Mouse (Mus musculus) T-helper 17 cell (primary cell): ENCODE measurements around the gene Pqlc3.

ENCODE experiments used
- in situ Hi-C, 2 experiments: fragments of 300-600 bp; cut with MboI, MseI; formaldehyde crosslinking; loops; 1 replicate in 1 of 2; 2 replicates in 1 of 2; pipeline ENCODE4 v1.15.1; 2025; ENCODE audit warnings: high pct_unique_total_duplicates in 2 of 2

The Pqlc3 gene

DNA sequence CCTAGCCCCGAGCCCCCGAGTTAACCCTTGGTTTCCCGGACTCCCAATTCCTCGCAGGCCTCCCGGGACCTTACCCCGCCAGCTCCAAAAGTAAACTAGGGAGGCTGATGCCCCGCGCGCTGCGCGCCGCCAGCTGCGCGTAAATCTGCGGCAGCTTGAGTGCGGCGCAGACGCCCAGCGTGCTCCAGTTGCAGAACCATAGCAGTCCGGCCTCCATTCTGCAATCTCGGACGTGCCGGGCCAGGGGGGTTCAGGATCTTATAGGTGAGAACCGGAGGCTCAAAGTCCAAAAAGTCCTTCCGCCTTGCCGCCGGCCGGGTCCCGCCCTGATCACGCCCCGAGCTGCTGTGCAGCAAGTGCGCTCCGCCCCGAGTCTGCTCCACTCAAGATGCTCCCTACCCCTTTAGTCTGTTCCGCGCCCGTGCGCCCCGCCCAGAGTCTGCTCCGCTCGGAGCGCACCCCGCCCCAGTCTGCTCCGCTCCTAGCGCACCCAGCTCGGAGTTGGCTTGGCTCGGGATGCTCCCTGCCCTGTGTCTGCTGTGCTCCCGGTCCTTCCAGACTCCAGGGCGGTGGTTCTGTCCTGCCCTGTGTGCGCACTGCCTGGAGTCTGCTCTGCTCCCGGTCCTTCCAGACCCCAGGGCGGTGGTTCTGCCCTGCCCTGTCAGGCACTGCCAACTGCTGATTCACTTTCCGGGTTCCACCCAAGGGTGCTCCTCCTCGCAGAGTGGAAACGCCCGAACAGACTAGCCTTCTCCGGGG, at the start of gene Pqlc3:
Pqlc3 (minus strand) TSS at position 670 of the 759 bp plus-strand sequence.
- in situ Hi-C loops, result loop anchor here (5.0 to 25.0 kb wide), 3 partner anchors 185 to 413 kb away; partner anchors contain the start of gene E2f6 (in 2 of the 2)

- in situ Hi-C loops, result loop anchor here (10.0 to 25.0 kb wide), 3 partner anchors 163 to 1545 kb away; no protein-coding TSS in a partner anchor
Observed at GRCm38 (mm10) chr12:17049796-17050195, 49.6 kb upstream of the Pqlc3 start.

DNA sequence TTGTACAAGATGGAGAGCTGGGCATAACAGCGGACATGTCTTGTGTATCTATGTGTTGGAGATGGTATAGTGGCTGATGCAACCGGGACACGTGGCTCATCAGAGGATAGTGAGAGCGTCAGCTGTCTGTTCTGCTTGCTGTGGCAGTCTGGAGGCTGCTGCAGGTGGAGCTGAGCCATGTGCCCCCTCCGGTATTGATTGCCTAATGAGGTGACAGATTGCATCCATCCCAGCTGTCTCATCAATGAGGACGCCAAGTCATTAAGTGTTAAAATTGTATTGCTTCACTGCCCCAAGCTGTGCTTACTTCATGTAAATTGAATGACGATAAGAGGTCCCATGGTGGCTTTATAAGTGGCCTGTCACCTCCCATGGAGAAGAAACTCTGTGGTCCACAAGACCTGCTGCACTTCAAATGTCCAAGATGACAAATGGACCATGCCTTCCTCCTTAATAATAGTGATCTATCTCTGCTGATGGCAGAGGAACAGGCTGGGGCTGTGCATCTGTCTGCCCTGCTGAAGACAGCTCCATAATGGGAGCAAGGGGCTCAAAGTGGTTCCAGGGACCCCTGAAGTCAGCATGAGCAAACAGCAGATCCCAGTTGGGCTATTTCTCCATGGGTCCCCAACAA, 48.9 kb upstream of the Pqlc3 start:
- in situ Hi-C loops, result loop anchor here (25.0 kb wide), 1 partner anchor 163 kb away; no protein-coding TSS in a partner anchor

GRCm38 (mm10) chr12:17043311-17043710, 43.1 kb upstream of the Pqlc3 start:
- in situ Hi-C loops, result loop anchor here (25.0 kb wide), 1 partner anchor 169 kb away; no protein-coding TSS in a partner anchor

DNA sequence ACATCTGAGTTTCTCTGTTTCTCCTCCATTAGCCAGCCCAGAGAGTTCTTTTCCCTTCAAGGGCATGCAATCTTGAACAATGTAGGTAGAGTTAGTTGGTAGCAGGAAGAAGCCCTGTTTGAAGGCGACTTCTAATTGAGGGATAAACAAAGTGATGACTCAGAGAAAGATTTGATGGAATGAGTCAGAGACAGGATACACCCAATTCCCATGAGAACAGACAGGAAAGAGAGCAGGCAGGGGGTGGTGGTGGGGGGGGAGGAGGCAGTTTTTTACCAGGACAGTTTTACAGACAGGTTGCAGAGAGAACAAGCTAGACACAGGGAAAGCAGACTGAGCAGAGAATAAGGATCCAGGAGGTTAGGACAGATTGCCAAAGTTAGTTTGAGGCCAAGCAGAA, 40.4 kb upstream of the Pqlc3 start:
- in situ Hi-C loops, result loop anchor here (25.0 kb wide), 1 partner anchor 172 kb away; no protein-coding TSS in a partner anchor

DNA sequence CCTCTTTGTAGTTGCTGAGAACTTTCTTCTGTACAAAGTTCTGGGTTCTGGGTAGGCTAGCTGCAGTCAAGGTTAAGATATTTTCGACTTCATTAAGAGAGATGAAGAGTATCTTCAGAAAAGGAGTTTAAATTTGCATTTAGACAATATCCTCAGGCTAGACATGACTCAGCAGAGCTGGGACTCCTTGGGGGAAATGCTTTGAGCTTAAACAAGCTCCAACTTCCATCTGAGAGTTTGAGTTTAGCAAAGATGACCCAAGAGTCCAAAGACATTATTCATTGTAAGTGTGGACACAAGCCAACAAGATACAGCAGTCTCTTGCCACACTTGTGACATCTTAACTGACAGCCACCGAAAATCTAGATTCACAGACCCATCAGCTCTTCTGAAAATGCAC, 39.2 kb upstream of the Pqlc3 start:
- in situ Hi-C loops, result loop anchor here (25.0 kb wide), 1 partner anchor 173 kb away; no protein-coding TSS in a partner anchor

GRCm38 (mm10) chr12:17038246-17038645, 38.0 kb upstream of the Pqlc3 start:
- in situ Hi-C loops, result loop anchor here (25.0 kb wide), 1 partner anchor 174 kb away; no protein-coding TSS in a partner anchor

GRCm38 (mm10) chr12:17037053-17037610, 36.9 kb upstream of the Pqlc3 start:
- in situ Hi-C loops, result loop anchor here (25.0 kb wide), 1 partner anchor 175 kb away; no protein-coding TSS in a partner anchor

DNA sequence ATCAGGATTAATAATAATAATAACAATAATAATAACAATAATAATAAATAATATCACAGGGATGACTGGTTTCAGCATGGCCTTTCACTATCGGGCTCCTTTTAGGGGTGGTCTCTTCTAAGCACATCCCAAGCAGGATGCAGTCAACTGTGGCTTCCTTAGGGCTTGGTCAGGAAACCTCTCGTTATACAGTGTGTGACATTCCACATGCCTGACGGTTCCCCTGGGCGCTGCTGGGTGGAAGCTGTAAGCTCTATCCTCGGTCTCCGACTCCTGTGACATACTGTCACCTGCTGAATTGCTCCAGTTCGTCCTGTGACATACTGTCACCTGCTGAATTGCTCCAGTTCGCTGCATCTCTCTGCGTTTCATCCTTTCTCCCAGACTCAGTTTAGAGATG, 36.3 kb upstream of the Pqlc3 start:
- in situ Hi-C loops, result loop anchor here (25.0 kb wide), 1 partner anchor 176 kb away; no protein-coding TSS in a partner anchor

- in situ Hi-C loops, result loop anchor here (25.0 kb wide), 1 partner anchor 177 kb away; no protein-coding TSS in a partner anchor
Observed at GRCm38 (mm10) chr12:17035128-17035527, 34.9 kb upstream of the Pqlc3 start.

- in situ Hi-C loops, result loop anchor here (5.0 to 25.0 kb wide), 2 partner anchors 178 to 218 kb away; no protein-coding TSS in a partner anchor
Observed at GRCm38 (mm10) chr12:17034671-17035070, 34.5 kb upstream of the Pqlc3 start.

- in situ Hi-C loops, result loop anchor here (5.0 to 25.0 kb wide), 2 partner anchors 179 to 219 kb away; no protein-coding TSS in a partner anchor
Observed at GRCm38 (mm10) chr12:17033464-17033841, 33.2 kb upstream of the Pqlc3 start.

GRCm38 (mm10) chr12:17032694-17033463, 32.7 kb upstream of the Pqlc3 start:
- in situ Hi-C loops, result loop anchor here (5.0 to 25.0 kb wide), 2 partner anchors 179 to 219 kb away; no protein-coding TSS in a partner anchor

- in situ Hi-C loops, result loop anchor here (25.0 kb wide), 2 partner anchors 188 to 437 kb away; no protein-coding TSS in a partner anchor
Observed at GRCm38 (mm10) chr12:17024554-17025110, 24.4 kb upstream of the Pqlc3 start.

DNA sequence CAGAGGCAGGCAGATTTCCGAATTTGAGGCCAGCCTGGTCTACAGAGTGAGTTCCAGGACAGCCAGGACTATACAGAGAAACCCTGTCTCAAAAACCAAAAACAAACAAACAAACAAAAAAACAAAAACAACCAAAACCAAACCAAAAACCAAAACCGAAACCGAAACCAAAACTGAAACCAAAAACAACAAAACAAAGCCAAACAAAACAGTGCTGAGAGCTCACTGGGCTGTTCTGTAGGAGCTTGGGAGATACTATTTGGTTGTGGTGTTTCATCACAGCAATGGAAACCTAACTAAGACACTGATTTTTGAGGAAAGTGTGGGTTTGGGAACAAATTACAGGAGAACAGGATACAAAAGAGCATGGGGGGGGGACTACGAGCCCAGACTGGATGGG, 21.9 kb upstream of the Pqlc3 start:
- in situ Hi-C loops, result loop anchor here in 1 of 2 experiments (25.0 kb wide), 1 partner anchor 435 kb away; no protein-coding TSS in a partner anchor

DNA sequence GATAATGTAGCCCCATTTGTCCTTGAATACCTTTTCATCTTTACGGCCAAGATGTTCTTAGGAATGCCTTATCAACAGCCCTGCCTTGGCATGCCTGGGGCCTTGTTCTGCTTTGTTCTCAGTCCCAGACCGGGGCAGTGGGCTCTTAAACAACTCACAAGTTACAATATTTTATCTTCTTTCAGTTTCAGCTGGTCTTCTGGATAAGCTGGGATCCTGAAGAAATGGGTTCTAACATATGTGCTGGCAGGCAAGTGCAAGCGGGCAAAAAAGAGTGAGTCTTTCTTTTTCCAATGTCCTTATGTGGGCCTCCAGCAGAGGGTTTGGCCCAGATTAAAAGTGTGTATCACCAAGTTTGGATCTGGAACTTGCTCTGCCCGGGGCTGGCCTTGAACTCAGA, 20.9 kb upstream of the Pqlc3 start:
- in situ Hi-C loops, result loop anchor here in 1 of 2 experiments (25.0 kb wide), 1 partner anchor 434 kb away; no protein-coding TSS in a partner anchor

DNA sequence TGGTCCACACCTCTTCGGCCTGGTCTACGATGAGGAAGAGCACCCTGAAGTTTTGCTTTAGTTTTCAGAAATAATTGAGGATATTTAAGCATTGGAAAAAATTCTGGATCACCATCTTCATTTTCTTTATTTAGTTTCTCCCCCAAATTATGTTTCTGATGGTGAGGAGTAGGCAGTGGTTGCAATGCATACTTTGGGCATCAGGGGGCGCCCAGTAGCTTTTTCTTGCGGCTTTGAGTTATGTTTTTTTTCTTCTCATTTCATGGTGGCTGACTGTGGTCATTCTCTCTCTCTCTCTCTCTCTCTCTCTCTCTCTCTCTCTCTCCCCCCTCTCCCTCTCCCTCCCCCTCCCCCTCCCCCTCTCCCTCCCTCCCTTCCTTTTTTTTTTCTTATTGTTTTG, 18.3 kb upstream of the Pqlc3 start:
- in situ Hi-C loops, result loop anchor here (10.0 to 25.0 kb wide), 2 partner anchors 294 to 431 kb away; no protein-coding TSS in a partner anchor

DNA sequence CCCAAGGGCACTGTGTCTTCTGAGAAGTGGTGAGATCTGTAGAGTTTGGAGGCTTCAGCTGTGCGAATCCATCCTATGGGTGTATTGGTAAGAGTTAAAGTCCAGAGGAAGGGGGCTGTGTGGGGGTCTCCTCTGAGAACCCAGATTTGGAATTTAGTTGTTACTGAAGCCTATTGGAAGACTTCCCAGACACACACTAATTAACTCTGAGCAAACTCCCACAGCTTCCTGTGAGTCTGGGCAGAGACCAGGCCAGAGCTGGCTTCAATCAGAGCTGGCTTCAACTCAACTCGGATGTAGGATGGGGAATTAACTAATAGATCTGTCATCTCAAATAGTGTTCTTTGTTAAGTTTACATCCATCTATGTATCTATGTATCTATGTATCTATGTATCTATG, 15.5 kb upstream of the Pqlc3 start:
- in situ Hi-C loops, result loop anchor here (10.0 to 25.0 kb wide), 2 partner anchors 291 to 428 kb away; no protein-coding TSS in a partner anchor

DNA sequence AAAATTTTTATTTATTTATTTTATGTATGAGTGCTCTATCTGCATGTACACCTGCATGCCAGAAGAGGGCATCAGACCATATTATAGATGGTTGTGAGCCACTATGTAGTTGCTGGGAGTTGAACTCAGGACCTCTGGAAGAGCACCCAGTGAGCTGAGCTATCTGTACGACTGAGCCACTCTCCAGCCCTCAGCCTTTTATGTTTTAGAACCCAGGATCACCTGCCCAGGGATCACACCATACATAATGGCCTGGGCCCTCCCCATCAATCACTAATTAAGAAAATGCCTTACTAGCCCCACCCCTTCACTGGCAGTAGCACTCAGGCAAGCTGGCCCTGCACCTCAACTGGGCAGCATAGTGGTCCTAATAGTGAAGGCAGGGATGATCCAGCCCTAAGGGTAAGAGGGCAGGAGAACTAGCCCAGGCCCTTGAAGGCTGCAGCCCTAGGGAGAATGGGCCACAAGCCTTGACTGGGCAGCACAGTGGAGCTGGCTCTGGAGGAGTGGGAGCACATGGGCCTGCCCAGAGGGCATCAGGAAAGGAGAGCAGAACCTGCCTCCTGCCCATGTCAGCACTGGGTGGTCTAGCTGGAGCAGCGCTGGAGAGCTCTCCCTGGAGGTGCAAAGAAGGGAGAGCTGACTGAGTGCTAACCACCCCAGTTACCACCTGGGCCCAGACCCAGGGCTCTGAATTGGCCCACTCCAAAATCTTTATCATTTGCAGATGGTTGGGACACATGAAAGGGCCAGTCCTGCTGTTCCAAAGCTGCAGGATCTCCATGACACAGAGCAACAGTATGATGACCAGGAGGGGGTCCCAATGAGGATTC, 12.1 kb upstream of the Pqlc3 start:
- in situ Hi-C loops, result loop anchor here (5.0 to 25.0 kb wide), 3 partner anchors 205 to 425 kb away; no protein-coding TSS in a partner anchor
